10 mouse cellular contexts compared by ENCODE assay signal in genomic region chr5:134466296-134467029, GRCm38 (mm10). TPM values are rescaled to one million over a fixed set of nuclear protein-coding genes. Genes with fewer than 3 reads are reported as not detected.
DNase-seq lines count a peak whose midpoint lies in the region; ATAC-seq and TF ChIP-seq lines count a peak whose summit lies in the region.
"Had no signal": no experiment of that assay in that cellular context is flagged by ENCODE, and none has a peak within 500 bp of the region (broad histone marks: within the 10 kb centered on the region; RNA-seq: fewer than 3 reads in every experiment).

No protein-coding gene starts in this region.

- H3K4me1 ChIP-seq in embryonic facial prominence, embryonic 10.5 days = peaks cover 29% of the 10 kb centered on the region
- H3K4me1 ChIP-seq in forebrain, embryonic 13.5 days = peaks cover 14% of the 10 kb centered on the region
- H3K4me1 ChIP-seq in limb, embryonic 14.5 days (ENCODE audit: control insufficient read depth, insufficient read depth, low read length) = 0 out of 2 replicates have a peak, but pooled peaks cover 9% of the 10 kb centered on the region
- peaks cover 19% of the 10 kb centered on the region for H3K4me1 ChIP-seq in neural tube, embryonic 13.5 days (replicated peaks)

- ATAC-seq in forebrain, embryonic 13.5 days = peak; percentile 62
- no peak for ATAC-seq in limb, embryonic 14.5 days (ENCODE audit: low FRiP score, low read depth)
- ATAC-seq in neural tube, embryonic 13.5 days (ENCODE audit: low read depth) = peak; percentile 78
- no peak for ATAC-seq in cerebellum, adult (ENCODE audit: insufficient number of reproducible peaks, low FRiP score, low TSS enrichment)
- ATAC-seq: Patski had no signal

- peak; percentile 68 for DNase-seq in embryonic facial prominence, embryonic 10.5 days (ENCODE audit: low spot score)
- DNase-seq in limb, embryonic 14.5 days (ENCODE audit: low spot score) = no peak
- DNase-seq in ovary, postnatal 36 days (ENCODE audit: low spot score) = no peak
- DNase-seq in c-Kit-positive CD71-positive TER-119-positive erythroid progenitor cells, embryonic 14.5 days (ENCODE audit: low spot score) = no peak
- DNase-seq: kidney, adult 11 months; thymus, adult 2 months had no signal

- H3K9ac ChIP-seq in forebrain, embryonic 13.5 days = 0 out of 2 replicates have a peak overlapping the region, but pooled peaks have one; percentile 26
- H3K9ac ChIP-seq in limb, embryonic 14.5 days (ENCODE audit: low read depth, low read length, severe bottlenecking) = 0 out of 2 replicates have a peak overlapping the region, but pooled peaks have one; percentile 3
- H3K9ac ChIP-seq in neural tube, embryonic 13.5 days = peak overlapping the region; percentile 31; the same call in 1 of the 2 replicates

- TF ChIP-seq POLR2A in limb, embryonic 14.5 days (IDR thresholded peaks at IDR 0.05; ENCODE audit: borderline replicate concordance, extremely low read depth, insufficient read depth, insufficient read length) = no peak

- H3K4me2 ChIP-seq in forebrain, embryonic 13.5 days = peak overlapping the region; percentile 38
- 0 out of 2 replicates have a peak overlapping the region, but pooled peaks have one; percentile 15 for H3K4me2 ChIP-seq in limb, embryonic 14.5 days (replicated peaks; ENCODE audit: low read depth, low read length, severe bottlenecking)
- H3K4me2 ChIP-seq in neural tube, embryonic 13.5 days = peak overlapping the region; percentile 30

- H3K9me3 ChIP-seq in embryonic facial prominence, embryonic 10.5 days = no peaks in the 10 kb centered on the region
- no peaks in the 10 kb centered on the region for H3K9me3 ChIP-seq in forebrain, embryonic 13.5 days (replicated peaks)
- no peaks in the 10 kb centered on the region for H3K9me3 ChIP-seq in limb, embryonic 14.5 days (ENCODE audit: control insufficient read depth, low read length)
- H3K9me3 ChIP-seq in neural tube, embryonic 13.5 days = no peaks in the 10 kb centered on the region

- H3K36me3 ChIP-seq in embryonic facial prominence, embryonic 10.5 days (replicated peaks) = no peaks in the 10 kb centered on the region
- H3K36me3 ChIP-seq in forebrain, embryonic 13.5 days (ENCODE audit: poor library complexity, severe bottlenecking) = no peaks in the 10 kb centered on the region
- no peaks in the 10 kb centered on the region for H3K36me3 ChIP-seq in limb, embryonic 14.5 days (ENCODE audit: control insufficient read depth, insufficient read depth, low read length)
- no peaks in the 10 kb centered on the region for H3K36me3 ChIP-seq in neural tube, embryonic 13.5 days

- H3K4me3 ChIP-seq in embryonic facial prominence, embryonic 10.5 days = peak overlapping the region; percentile 11
- H3K4me3 ChIP-seq in forebrain, embryonic 13.5 days = no peak overlapping the region
- no peak overlapping the region for H3K4me3 ChIP-seq in limb, embryonic 14.5 days (replicated peaks; ENCODE audit: low read length)
- H3K4me3 ChIP-seq in neural tube, embryonic 13.5 days = no peak overlapping the region

- H3K27me3 ChIP-seq in embryonic facial prominence, embryonic 10.5 days (replicated peaks; ENCODE audit: low read depth, poor library complexity, severe bottlenecking) = no peaks in the 10 kb centered on the region
- H3K27me3 ChIP-seq in forebrain, embryonic 13.5 days = no peaks in the 10 kb centered on the region
- H3K27me3 ChIP-seq in limb, embryonic 14.5 days (ENCODE audit: control insufficient read depth, insufficient read depth, low read length) = no peaks in the 10 kb centered on the region
- H3K27me3 ChIP-seq in neural tube, embryonic 13.5 days = no peaks in the 10 kb centered on the region
- H3K27me3 ChIP-seq: Patski had no signal

- 18% methylated on average over 21 of the region's 21 CpGs for WGBS in embryonic facial prominence, embryonic 10.5 days
- WGBS in forebrain, embryonic 13.5 days = 10% methylated on average over 21 of the region's 21 CpGs
- WGBS in limb, embryonic 14.5 days = 18% methylated on average over 21 of the region's 21 CpGs
- 12% methylated on average over 21 of the region's 21 CpGs for WGBS in neural tube, embryonic 13.5 days

- H3K27ac ChIP-seq in embryonic facial prominence, embryonic 10.5 days (replicated peaks) = peak overlapping the region; percentile 77
- peak overlapping the region; percentile 72 for H3K27ac ChIP-seq in forebrain, embryonic 13.5 days
- H3K27ac ChIP-seq in limb, embryonic 14.5 days (replicated peaks; ENCODE audit: low read depth, low read length) = no peak overlapping the region
- peak overlapping the region; percentile 82 for H3K27ac ChIP-seq in neural tube, embryonic 13.5 days (replicated peaks)

RNA-seq across cellular contexts. Expression of gene Gtf2ird1, which starts 9.9 kb away (rescaled TPM):
- 114 and 122 TPM in 2 replicates for polyA plus RNA-seq in embryonic facial prominence, embryonic 10.5 days (2016; fragmentation: Nextera tagmentation; extraction: Ambion mirVana)
- polyA plus RNA-seq in forebrain, embryonic 13.5 days (2015; fragmentation: Nextera tagmentation; extraction: Ambion mirVana) = 72.9 and 80.2 TPM in 2 replicates
- polyA plus RNA-seq in limb, embryonic 14.5 days (2012; rRNA removed) = 99.0 and 113 TPM in 2 replicates
- 100 and 103 TPM in 2 replicates for polyA plus RNA-seq in limb, embryonic 14.5 days (2014; fragmentation: Nextera tagmentation; extraction: Ambion mirVana)
- 63.1 and 85.8 TPM in 2 replicates for polyA plus RNA-seq in neural tube, embryonic 13.5 days (2015; fragmentation: Nextera tagmentation; extraction: Ambion mirVana)

Comparison
In these comparisons a context has a peak if more than half of its experiments do, and no peak if none do; other contexts are left out.
1. ATAC-seq: peak in forebrain, embryonic 13.5 days (single experiment) and neural tube, embryonic 13.5 days (single experiment); none in limb, embryonic 14.5 days (single experiment) and cerebellum, adult (single experiment).
2. Peak in every context shown above with its lines, with median percentiles within 50 percentile points of each other: H3K4me2 ChIP-seq and H3K9ac ChIP-seq.